Comparison of ENCODE assay signal across 8 mouse cellular contexts in the genomic region with DNA sequence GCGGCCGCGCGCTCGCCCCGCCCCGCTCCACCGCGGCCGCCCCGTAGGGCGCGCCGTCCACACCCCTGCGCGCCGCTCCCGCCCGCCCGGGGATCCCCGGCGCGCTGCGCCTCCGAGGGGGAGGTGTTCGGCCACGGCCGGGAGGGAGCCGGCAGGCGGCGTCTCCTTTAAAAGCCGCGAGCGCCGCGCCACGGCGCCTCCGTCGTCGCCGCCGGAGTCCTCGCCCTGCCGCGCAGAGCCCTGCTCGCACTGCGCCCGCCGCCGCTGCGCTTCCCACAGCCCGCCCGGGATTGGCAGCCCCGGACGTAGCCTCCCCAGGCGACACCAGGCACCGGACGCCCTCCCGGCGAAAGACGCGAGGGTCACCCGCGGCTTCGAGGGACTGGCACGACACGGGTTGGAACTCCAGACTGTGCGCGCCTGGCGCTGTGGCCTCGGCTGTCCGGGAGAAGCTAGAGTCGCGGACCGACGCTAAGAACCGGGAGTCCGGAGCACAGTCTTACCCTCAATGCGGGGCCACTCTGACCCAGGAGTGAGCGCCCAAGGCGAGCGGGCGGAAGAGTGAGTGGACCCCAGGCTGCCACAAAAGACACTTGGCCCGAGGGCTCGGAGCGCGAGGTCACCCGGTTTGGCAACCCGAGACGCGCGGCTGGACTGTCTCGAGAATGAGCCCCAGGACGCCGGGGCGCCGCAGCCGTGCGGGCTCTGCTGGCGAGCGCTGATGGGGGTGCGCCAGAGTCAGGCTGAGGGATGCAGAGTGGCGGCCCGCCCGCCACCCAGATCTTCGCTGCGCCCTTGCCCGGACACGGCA. TPM values are rescaled to one million over a fixed set of nuclear protein-coding genes. Genes with fewer than 3 reads are reported as not detected.
DNase-seq lines count a peak whose midpoint lies in the region; ATAC-seq lines count a peak whose summit lies in the region.

A gene (plus strand): TSS at position 129 of the 811 bp plus-strand sequence.

- H3K9ac ChIP-seq in hindbrain, embryonic 14.5 days = peak within 1 kb of the TSS; percentile 58

- no peak within 1 kb of the TSS for H3K27ac ChIP-seq in hindbrain, embryonic 14.5 days

- no peaks in the 10 kb centered on the region for H3K9me3 ChIP-seq in hindbrain, embryonic 14.5 days (ENCODE audit: control insufficient read depth, low read length)

- peak within 1 kb of the TSS; percentile 71 for H3K4me3 ChIP-seq in hindbrain, embryonic 14.5 days (replicated peaks; ENCODE audit: low read length)

- H3K36me3 ChIP-seq in hindbrain, embryonic 14.5 days (replicated peaks; ENCODE audit: control insufficient read depth, insufficient read depth) = no peaks in the 10 kb centered on the region

- peak within 1 kb of the TSS; percentile 85 for H3K4me2 ChIP-seq in hindbrain, embryonic 14.5 days (replicated peaks)

- DNase-seq in Muller cell, postnatal 12 days (ENCODE audit: inconsistent ontology term) = peak; percentile 77
- DNase-seq in brain, adult 2 months (ENCODE audit: low read depth, low spot score) = peak; percentile 65
- DNase-seq in gastrocnemius, adult 8-10 months (ENCODE audit: low spot score in 2 of 2) = peak; percentile 38 to 53
- DNase-seq in hindbrain, embryonic 14.5 days (ENCODE audit: low spot score) = no peak
- peak; percentile 31 to 52 for DNase-seq in left cerebral cortex, adult 18-20 months (ENCODE audit: low spot score in 2 of 2)
- DNase-seq in lung, postnatal 25 days (ENCODE audit: low spot score) = peak; percentile 54
- peak; percentile 39 for DNase-seq in right cerebral cortex, adult 18-20 months

- H3K27me3 ChIP-seq in hindbrain, embryonic 14.5 days (ENCODE audit: control insufficient read depth, insufficient read depth, low read length) = peaks cover 73% of the 10 kb centered on the region

- ATAC-seq in hindbrain, embryonic 14.5 days (ENCODE audit: low FRiP score) = peak; percentile 69
- ATAC-seq in monocyte, adult 5-6 weeks (replicated peaks; ENCODE audit: insufficient number of reproducible peaks, low FRiP score, low TSS enrichment, poor library complexity, severe bottlenecking) = no peak

- H3K4me1 ChIP-seq in hindbrain, embryonic 14.5 days (replicated peaks; ENCODE audit: control insufficient read depth, insufficient read depth, low read length) = peaks cover 10% of the 10 kb centered on the region; the same call in 1 of the 2 replicates

- WGBS in hindbrain, embryonic 14.5 days = under 1% methylated on average over 98 of the region's 110 CpGs

RNA-seq across cellular contexts. Expression of the gene that starts here (rescaled TPM):
- 1 to 10 TPM in 3 of 4 experiments, under 1 TPM in 1; 0.56 to 1.8 (median 1.3) TPM for total RNA-seq in gastrocnemius, adult 8-10 months (2022)
- 3.1 and 3.3 TPM in 2 replicates for polyA plus RNA-seq in hindbrain, embryonic 14.5 days (2014; fragmentation: Nextera tagmentation; extraction: Ambion mirVana)
- total RNA-seq in left cerebral cortex, adult 18-20 months (2021) = 1 to 10 TPM; 2.2 to 3.2 TPM
- total RNA-seq in monocyte, adult 5-6 weeks (2017) = not detected in 3 replicates
